Mouse (Mus musculus) Patski (cell line): ENCODE measurements at regions not wholly inside any gene's neighbourhood (a gene's known extent, or its start where the extent isn't known, plus 50 kb on each side); places are given as distances from the start of the nearest gene placed in this dataset.
A peak's percentile ranks its signal among the peaks of the same experiment; 100 is the strongest.

ENCODE experiments used
- ATAC-seq: fragments of 100-300 bp; one replicate; pipeline ENCODE4 v1.8.0; 2021
- CTCF ChIA-PET: fragments of 350-600 bp; sonication (Branson Sonifier 250); formaldehyde crosslinking; loops from one replicate; lab custom pipeline; 2022; ENCODE audit warnings: inconsistent platforms; lab: Charles Lee
- POLR2A ChIA-PET: fragments of 350-600 bp; sonication (Branson Sonifier 250); formaldehyde crosslinking; loops from one replicate; lab custom pipeline; 2022; ENCODE audit warnings: antibody characterized with exemption, inconsistent platforms; lab: Charles Lee
- DNase-seq: peaks from one replicate; pipeline ENCODE4 v3.0.0-alpha.2; 2011; ENCODE audit warnings: low read depth, low spot score
- H3K27me3 ChIP-seq: fragments of 371-371 bp; one replicate; pipeline ENCODE4 v1.5.1; 2021
- CTCF ChIP-seq: fragments of 100-300 bp; IDR thresholded peaks from one replicate; pipeline ENCODE4 v1.5.1; 2021
- in situ Hi-C: fragments of 300-500 bp; cut with MboI; formaldehyde crosslinking; loops from 3 replicates; pipeline ENCODE4 v1.11.1; 2018; ENCODE audit warnings: low pct_unique_long_range_greater_than_20kb, mixed read lengths

DNA sequence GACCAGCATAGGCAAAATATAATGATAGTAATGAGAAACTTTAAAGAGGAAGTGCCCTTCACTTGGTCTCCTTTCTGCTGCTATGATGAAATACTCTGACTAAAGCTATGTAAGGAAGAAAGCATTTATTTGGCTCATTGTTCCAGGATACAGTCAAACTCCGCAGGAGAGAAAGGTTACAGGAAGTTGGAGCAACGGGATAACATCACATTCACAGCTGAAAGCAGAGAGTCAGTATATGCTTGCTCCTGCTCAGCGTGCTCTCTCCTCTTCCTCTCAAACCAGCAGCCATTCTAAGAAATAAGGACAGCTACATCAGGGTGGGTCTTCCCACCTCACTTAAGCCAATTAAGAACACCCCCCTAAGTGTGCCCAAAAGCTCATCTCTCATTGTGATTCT lies 98.9 kb upstream of the Syt10 start:
- CTCF ChIA-PET = no interaction called here
- in situ Hi-C loops = no loop called here
- no peak for TF ChIP-seq CTCF

DNA sequence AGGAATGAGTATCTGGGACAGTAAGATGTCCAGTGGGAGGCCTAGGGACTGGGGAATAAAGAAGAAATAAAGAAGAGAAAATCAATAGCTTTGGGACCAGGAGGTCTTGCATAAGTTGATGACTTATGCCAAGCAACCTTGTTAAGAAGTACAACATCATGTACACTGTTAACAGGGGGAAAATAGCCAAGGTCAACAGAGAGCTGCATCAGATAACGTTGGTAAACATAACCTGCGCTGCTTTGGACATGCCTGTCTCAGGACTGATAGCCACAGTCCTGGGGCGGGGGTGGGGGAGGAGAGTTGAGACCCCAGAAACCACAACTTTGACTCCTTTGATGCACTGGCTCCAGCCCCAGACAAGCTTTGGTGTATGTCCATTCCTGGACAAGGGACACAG lies 90.7 kb upstream of the Syt10 start:
- ATAC-seq (no peak), DNase-seq (no peak)
- in situ Hi-C loops = no loop called here
- H3K27me3 ChIP-seq = peaks cover 9% of the 10 kb centered on the region
- no peak for TF ChIP-seq CTCF
- CTCF ChIA-PET = no interaction called here
- POLR2A ChIA-PET = no interaction called here

More for the DNA sequence above, 98.9 kb upstream of the Syt10 start:
- peak; percentile 83 for ATAC-seq
- H3K27me3 ChIP-seq = no peaks in the 10 kb centered on the region
- no peak for DNase-seq
- POLR2A ChIA-PET = no interaction called here

DNA sequence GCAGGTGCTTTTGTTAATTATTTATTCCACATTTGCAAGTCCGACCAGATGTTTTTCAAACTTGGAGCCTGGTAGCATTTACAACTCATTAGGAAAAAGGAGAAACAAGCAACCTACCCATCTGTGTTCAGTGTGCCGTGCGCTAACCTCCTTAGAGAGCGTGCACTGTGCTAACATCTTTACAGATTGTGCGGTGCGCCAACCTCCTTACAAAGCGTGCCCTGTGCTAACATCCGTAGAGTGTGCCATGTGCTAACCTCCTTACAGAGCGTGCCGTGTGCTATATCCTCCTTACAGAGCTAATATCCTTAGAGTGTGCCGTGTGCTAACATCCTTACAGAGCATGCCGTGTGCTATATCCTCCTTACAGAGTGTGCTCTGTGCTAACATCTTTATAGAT lies 73.9 kb upstream of the Syt10 start:
- in situ Hi-C loops = no loop called here
- H3K27me3 ChIP-seq = peaks cover 11% of the 10 kb centered on the region
- no peak for TF ChIP-seq CTCF
- POLR2A ChIA-PET = no interaction called here
- ATAC-seq (no peak), DNase-seq (no peak)
- CTCF ChIA-PET = no interaction called here

DNA sequence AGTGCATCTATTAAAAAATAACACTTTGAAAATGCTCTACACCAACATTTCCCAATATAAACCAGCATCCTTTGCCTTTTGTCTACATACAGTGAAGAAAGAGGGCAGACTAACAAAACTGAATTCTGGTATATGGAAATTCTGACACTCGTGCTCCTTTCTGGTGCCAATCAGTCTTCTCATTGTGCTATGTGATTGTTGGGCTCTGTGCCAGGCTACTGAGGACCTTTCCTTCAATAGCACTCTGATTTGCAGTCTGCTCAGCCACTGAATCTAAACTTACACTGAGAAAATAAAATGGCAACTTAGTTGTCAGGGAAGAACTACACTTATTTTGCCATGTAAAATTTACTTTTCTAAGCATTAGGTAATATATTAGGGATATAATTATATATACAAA lies 61.4 kb upstream of the Syt10 start:
- peaks cover 8% of the 10 kb centered on the region for H3K27me3 ChIP-seq
- ChIA-PET POLR2A (no interaction called here), CTCF (no interaction called here)
- TF ChIP-seq CTCF = no peak
- DNase-seq (no peak), ATAC-seq (no peak)
- in situ Hi-C loops = no loop called here

DNA sequence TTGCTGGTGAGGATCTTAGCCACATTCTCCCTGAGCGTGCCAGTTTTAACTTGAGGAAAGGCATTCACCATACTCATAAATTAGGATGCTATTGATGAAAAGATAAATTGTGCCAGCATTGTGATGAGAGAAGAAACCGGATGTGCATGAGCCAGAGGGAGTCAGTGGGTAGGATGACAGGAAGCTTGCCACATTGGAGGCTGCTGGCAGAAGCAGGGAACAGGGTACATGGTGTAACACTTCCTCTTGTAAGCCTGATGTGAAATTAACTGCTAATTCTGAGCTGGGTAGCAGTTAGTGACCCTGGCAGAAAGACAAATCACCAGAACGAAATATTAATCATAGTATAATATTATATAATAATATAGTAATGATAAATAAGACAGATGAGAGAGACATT lies 52.0 kb upstream of the Syt10 start:
- no peak for TF ChIP-seq CTCF
- peaks cover 1% of the 10 kb centered on the region for H3K27me3 ChIP-seq
- POLR2A ChIA-PET = no interaction called here
- ATAC-seq (no peak), DNase-seq (no peak)
- CTCF ChIA-PET = interaction anchor here (0.9 kb wide), 1 partner anchor 16 kb away, joined by 3 read pairs; no protein-coding TSS in a partner anchor
- in situ Hi-C loops = no loop called here
